In genomic region chr4:55533803-55534254, GRCm38 (mm10) we compare ENCODE assay signal across 8 mouse cellular contexts. TPM values are rescaled to one million over a fixed set of nuclear protein-coding genes. Genes with fewer than 3 reads are reported as not detected.
DNase-seq lines count a peak whose midpoint lies in the region; ATAC-seq lines count a peak whose summit lies in the region.

No protein-coding gene starts in this region.

- peak overlapping the region; percentile 83 for H3K4me2 ChIP-seq in forebrain, embryonic 12.5 days
- H3K4me2 ChIP-seq in hindbrain, embryonic 11.5 days (replicated peaks; ENCODE audit: low read depth, low read length), result peak overlapping the region; percentile 90
- peak overlapping the region; percentile 83 for H3K4me2 ChIP-seq in liver, embryonic 12.5 days
- peak overlapping the region; percentile 87 for H3K4me2 ChIP-seq in neural tube, embryonic 11.5 days (ENCODE audit: low read depth)

- no peak overlapping the region for H3K27ac ChIP-seq in forebrain, embryonic 12.5 days
- no peak overlapping the region for H3K27ac ChIP-seq in hindbrain, embryonic 11.5 days (ENCODE audit: low read depth, low read length)
- no peak overlapping the region for H3K27ac ChIP-seq in liver, embryonic 12.5 days
- no peak overlapping the region for H3K27ac ChIP-seq in neural tube, embryonic 11.5 days (ENCODE audit: low read depth, low read length)

- no peaks in the 10 kb centered on the region for H3K36me3 ChIP-seq in forebrain, embryonic 12.5 days (replicated peaks)
- H3K36me3 ChIP-seq in hindbrain, embryonic 11.5 days (ENCODE audit: control insufficient read depth, insufficient read depth, low read length), result no peaks in the 10 kb centered on the region
- no peaks in the 10 kb centered on the region for H3K36me3 ChIP-seq in liver, embryonic 12.5 days
- H3K36me3 ChIP-seq in neural tube, embryonic 11.5 days (ENCODE audit: control insufficient read depth, insufficient read depth, low read length), result no peaks in the 10 kb centered on the region

- WGBS in forebrain, embryonic 12.5 days, result 3% methylated on average over 23 of the region's 23 CpGs
- 2% methylated on average over 23 of the region's 23 CpGs for WGBS in hindbrain, embryonic 11.5 days
- 4% methylated on average over 23 of the region's 23 CpGs for WGBS in liver, embryonic 12.5 days (ENCODE audit: insufficient replicate concordance)
- WGBS in neural tube, embryonic 11.5 days, result 3% methylated on average over 23 of the region's 23 CpGs

- H3K4me3 ChIP-seq in forebrain, embryonic 12.5 days (replicated peaks), result peak overlapping the region; percentile 61
- H3K4me3 ChIP-seq in hindbrain, embryonic 11.5 days (ENCODE audit: low read depth, low read length), result peak overlapping the region; percentile 57
- H3K4me3 ChIP-seq in liver, embryonic 12.5 days, result peak overlapping the region; percentile 60; the same call in 1 of the 2 replicates
- H3K4me3 ChIP-seq in neural tube, embryonic 11.5 days (ENCODE audit: low read depth, low read length), result peak overlapping the region; percentile 49

- peaks cover 35% of the 10 kb centered on the region for H3K4me1 ChIP-seq in forebrain, embryonic 12.5 days
- H3K4me1 ChIP-seq in hindbrain, embryonic 11.5 days (replicated peaks; ENCODE audit: control insufficient read depth, insufficient read depth, low read length), result peaks cover 2% of the 10 kb centered on the region; the same call in 1 of the 2 replicates
- peaks cover 31% of the 10 kb centered on the region for H3K4me1 ChIP-seq in liver, embryonic 12.5 days
- H3K4me1 ChIP-seq in neural tube, embryonic 11.5 days (ENCODE audit: control insufficient read depth, insufficient read depth, low read length), result peaks cover 12% of the 10 kb centered on the region; the same call in 1 of the 2 replicates

- no peaks in the 10 kb centered on the region for H3K9me3 ChIP-seq in forebrain, embryonic 12.5 days
- H3K9me3 ChIP-seq in hindbrain, embryonic 11.5 days (ENCODE audit: control insufficient read depth, low read length), result no peaks in the 10 kb centered on the region
- H3K9me3 ChIP-seq in liver, embryonic 12.5 days (replicated peaks), result no peaks in the 10 kb centered on the region
- H3K9me3 ChIP-seq in neural tube, embryonic 11.5 days (ENCODE audit: control insufficient read depth, low read length), result no peaks in the 10 kb centered on the region

- peak overlapping the region; percentile 21; the same call in 1 of the 2 replicates for H3K9ac ChIP-seq in forebrain, embryonic 12.5 days
- no peak overlapping the region for H3K9ac ChIP-seq in hindbrain, embryonic 11.5 days (ENCODE audit: low read depth, low read length)
- no peak overlapping the region for H3K9ac ChIP-seq in liver, embryonic 12.5 days
- H3K9ac ChIP-seq in neural tube, embryonic 11.5 days (ENCODE audit: low read length), result no peak overlapping the region

- DNase-seq in ovary, postnatal 36 days (ENCODE audit: low spot score), result peak; percentile 13
- DNase-seq in ovary, postnatal 14 days (ENCODE audit: low spot score), result no peak
- DNase-seq in hindbrain, embryonic 11.5 days (ENCODE audit: low spot score), result peak; percentile 41
- peak; percentile 38 for DNase-seq in neural tube, embryonic 11.5 days (ENCODE audit: low spot score)
- no peak for DNase-seq in spleen, adult 12 weeks (ENCODE audit: low spot score)
- no peak for DNase-seq in MN1 (ENCODE audit: low spot score)

- ATAC-seq in forebrain, embryonic 12.5 days (ENCODE audit: low FRiP score), result no peak
- no peak for ATAC-seq in hindbrain, embryonic 11.5 days (ENCODE audit: low FRiP score)
- ATAC-seq in liver, embryonic 12.5 days, result no peak
- no peak for ATAC-seq in neural tube, embryonic 11.5 days (ENCODE audit: insufficient read depth, low FRiP score, low TSS enrichment)

- peaks cover 56% of the 10 kb centered on the region for H3K27me3 ChIP-seq in forebrain, embryonic 12.5 days
- peaks cover 29% of the 10 kb centered on the region for H3K27me3 ChIP-seq in hindbrain, embryonic 11.5 days (ENCODE audit: control insufficient read depth, insufficient read depth, low read length)
- peaks cover 87% of the 10 kb centered on the region for H3K27me3 ChIP-seq in liver, embryonic 12.5 days (replicated peaks)
- peaks cover 38% of the 10 kb centered on the region for H3K27me3 ChIP-seq in neural tube, embryonic 11.5 days (ENCODE audit: control insufficient read depth, insufficient read depth, low read length)

RNA-seq across cellular contexts. Expression of gene Klf4, which starts 1.6 kb away (rescaled TPM):
- 2.2 and 2.3 TPM in 2 replicates for polyA plus RNA-seq in forebrain, embryonic 12.5 days (2016; fragmentation: Nextera tagmentation; extraction: Ambion mirVana)
- polyA plus RNA-seq in hindbrain, embryonic 11.5 days (2014; fragmentation: Nextera tagmentation; extraction: Ambion mirVana), result 1.6 and 2.2 TPM in 2 replicates
- 0.58 and 0.59 TPM in 2 replicates for polyA plus RNA-seq in liver, embryonic 12.5 days (2016; fragmentation: Nextera tagmentation; extraction: Ambion mirVana)
- polyA plus RNA-seq in neural tube, embryonic 11.5 days (2014; fragmentation: Nextera tagmentation; extraction: Ambion mirVana), result 1.3 and 1.7 TPM in 2 replicates

Comparison
In these comparisons a context has a peak if more than half of its experiments do, and no peak if none do; other contexts are left out.
1. DNase-seq: peak in ovary, postnatal 36 days (single experiment), hindbrain, embryonic 11.5 days (single experiment) and neural tube, embryonic 11.5 days (single experiment); none in ovary, postnatal 14 days (single experiment), spleen, adult 12 weeks (single experiment) and MN1 (single experiment).
2. Peak in every context shown above with its lines, with median percentiles within 50 percentile points of each other: H3K4me2 ChIP-seq and H3K4me3 ChIP-seq.